Mouse (Mus musculus) heart, adult 2 months (tissue): ENCODE measurements around the gene Snx27.

Experiments
- CTCF ChIP-seq: fragments of 200-600 bp; IDR thresholded peaks from 2 replicates; pipeline ENCODE4 v1.8.1; 2022; ENCODE audit warnings: antibody characterized with exemption, mild to moderate bottlenecking, moderate library complexity
- EP300 ChIP-seq: fragments of 200-500 bp; IDR thresholded peaks from 2 replicates; pipeline ENCODE4 v1.6.1; 2011; ENCODE audit warnings: low read depth, low read length, control low read depth; ENCODE audit not compliant: insufficient read depth
- POLR2A ChIP-seq: fragments of 200-500 bp; IDR thresholded peaks from 2 replicates; pipeline ENCODE4 v1.6.1; 2011; ENCODE audit warnings: mild to moderate bottlenecking, low read depth, low read length, control low read depth; ENCODE audit not compliant: insufficient read depth

DNA sequence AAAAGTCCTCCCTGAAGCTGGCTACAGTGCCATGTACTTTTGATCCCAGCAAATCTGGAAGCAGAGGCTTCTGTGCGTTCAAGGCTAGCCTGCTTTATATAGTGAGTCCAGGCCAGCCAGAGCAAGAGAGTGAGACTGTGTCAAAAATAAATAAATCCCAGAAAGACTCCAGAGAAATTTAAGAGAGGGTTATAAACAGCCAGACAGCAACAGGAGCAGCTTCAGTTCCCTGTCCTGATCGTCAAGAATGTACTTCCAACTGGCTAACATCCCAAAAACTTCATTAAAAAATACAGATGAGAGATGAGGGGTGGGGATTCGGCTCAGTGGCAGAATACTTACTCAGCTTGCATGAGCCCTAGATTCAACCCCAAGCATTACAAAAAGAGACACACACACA is 17.4 kb downstream of the Snx27 start:
- TF ChIP-seq CTCF (no peak), EP300 (no peak), POLR2A (no peak)
